Mouse (Mus musculus): ENCODE measurements around the gene Celf2. TPM values are rescaled to one million over a fixed set of nuclear protein-coding genes. Genes with fewer than 3 reads are reported as not detected.

The Celf2 gene
- polyA plus RNA-seq, 1 experiment from 2014 or later: 11.2 TPM

- H3K27me3 ChIP-seq: no peaks in the 10 kb centered on the region
- 70% methylated on average over 6 of the region's 6 CpGs for WGBS (ENCODE audit: insufficient replicate concordance)
- H3K9ac ChIP-seq: no peak overlapping the region
- H3K4me2 ChIP-seq: no peak overlapping the region
- no peaks in the 10 kb centered on the region for H3K4me1 ChIP-seq (replicated peaks)
- H3K4me3 ChIP-seq (replicated peaks): no peak overlapping the region
- no peaks in the 10 kb centered on the region for H3K9me3 ChIP-seq (replicated peaks)
- ATAC-seq (ENCODE audit: insufficient read depth): no peak
- no peaks in the 10 kb centered on the region for H3K36me3 ChIP-seq (replicated peaks)
- H3K27ac ChIP-seq (replicated peaks): no peak overlapping the region
Observed at GRCm38 (mm10) chr2:6830021-6830420, 679.3 kb downstream of the Celf2 start.

GRCm38 (mm10) chr2:6827583-6827982, 681.8 kb downstream of the Celf2 start:
- no peak overlapping the region for H3K9ac ChIP-seq
- H3K4me2 ChIP-seq: no peak overlapping the region
- no peaks in the 10 kb centered on the region for H3K36me3 ChIP-seq (replicated peaks)
- no peaks in the 10 kb centered on the region for H3K9me3 ChIP-seq (replicated peaks)
- no peak overlapping the region for H3K4me3 ChIP-seq (replicated peaks)
- H3K27me3 ChIP-seq: no peaks in the 10 kb centered on the region
- no peaks in the 10 kb centered on the region for H3K4me1 ChIP-seq (replicated peaks)
- 60% methylated on average over 2 of the region's 2 CpGs for WGBS (ENCODE audit: insufficient replicate concordance)
- H3K27ac ChIP-seq (replicated peaks): no peak overlapping the region
- ATAC-seq (ENCODE audit: insufficient read depth): no peak

GRCm38 (mm10) chr2:6823021-6823420, 686.3 kb downstream of the Celf2 start:
- Histone ChIP-seq H3K4me3 (replicated peaks) (no peak overlapping the region), H3K4me1 (replicated peaks) (no peaks in the 10 kb centered on the region), H3K9me3 (replicated peaks) (no peaks in the 10 kb centered on the region), H3K4me2 (no peak overlapping the region), H3K9ac (no peak overlapping the region), H3K27me3 (no peaks in the 10 kb centered on the region), H3K27ac (replicated peaks) (no peak overlapping the region), H3K36me3 (replicated peaks) (no peaks in the 10 kb centered on the region)
- ATAC-seq (ENCODE audit: insufficient read depth): no peak
- 43% methylated on average over 1 of the region's 1 CpGs for WGBS (ENCODE audit: insufficient replicate concordance)

- WGBS (ENCODE audit: insufficient replicate concordance): 43% methylated on average over 2 of the region's 2 CpGs
- H3K4me2 ChIP-seq: no peak overlapping the region
- H3K9ac ChIP-seq: no peak overlapping the region
- H3K9me3 ChIP-seq (replicated peaks): no peaks in the 10 kb centered on the region
- H3K27ac ChIP-seq (replicated peaks): no peak overlapping the region
- H3K36me3 ChIP-seq (replicated peaks): no peaks in the 10 kb centered on the region
- H3K27me3 ChIP-seq: no peaks in the 10 kb centered on the region
- H3K4me3 ChIP-seq (replicated peaks): no peak overlapping the region
- H3K4me1 ChIP-seq (replicated peaks): no peaks in the 10 kb centered on the region
- ATAC-seq (ENCODE audit: insufficient read depth): no peak
Observed at GRCm38 (mm10) chr2:6821593-6821992, 687.8 kb downstream of the Celf2 start.

- ATAC-seq (ENCODE audit: insufficient read depth): no peak
- WGBS (ENCODE audit: insufficient replicate concordance): 48% methylated on average over 2 of the region's 2 CpGs
- H3K9me3 ChIP-seq (replicated peaks): no peaks in the 10 kb centered on the region
Observed at GRCm38 (mm10) chr2:6815281-6815680, 694.1 kb downstream of the Celf2 start.

GRCm38 (mm10) chr2:6808736-6809135, 700.6 kb downstream of the Celf2 start:
- Histone ChIP-seq H3K36me3 (replicated peaks) (no peaks in the 10 kb centered on the region), H3K27me3 (no peaks in the 10 kb centered on the region), H3K9ac (no peak overlapping the region), H3K4me3 (replicated peaks) (no peak overlapping the region), H3K27ac (replicated peaks) (no peak overlapping the region), H3K9me3 (replicated peaks) (no peaks in the 10 kb centered on the region), H3K4me1 (replicated peaks) (no peaks in the 10 kb centered on the region), H3K4me2 (no peak overlapping the region)
- 75% methylated on average over 1 of the region's 1 CpGs for WGBS (ENCODE audit: insufficient replicate concordance)
- no peak for ATAC-seq (ENCODE audit: insufficient read depth)

More at GRCm38 (mm10) chr2:6815281-6815680, 694.1 kb downstream of the Celf2 start:
- no peaks in the 10 kb centered on the region for H3K4me1 ChIP-seq (replicated peaks)
- no peak overlapping the region for H3K9ac ChIP-seq
- no peaks in the 10 kb centered on the region for H3K27me3 ChIP-seq
- H3K36me3 ChIP-seq (replicated peaks): no peaks in the 10 kb centered on the region
- H3K27ac ChIP-seq (replicated peaks): no peak overlapping the region
- H3K4me2 ChIP-seq: no peak overlapping the region
- no peak overlapping the region for H3K4me3 ChIP-seq (replicated peaks)

- Histone ChIP-seq H3K4me1 (replicated peaks) (no peaks in the 10 kb centered on the region), H3K27me3 (no peaks in the 10 kb centered on the region), H3K9me3 (replicated peaks) (no peaks in the 10 kb centered on the region), H3K4me2 (no peak overlapping the region), H3K4me3 (replicated peaks) (no peak overlapping the region), H3K27ac (replicated peaks) (no peak overlapping the region), H3K9ac (no peak overlapping the region), H3K36me3 (replicated peaks) (no peaks in the 10 kb centered on the region)
- WGBS (ENCODE audit: insufficient replicate concordance): 69% methylated on average over 5 of the region's 5 CpGs
- ATAC-seq (ENCODE audit: insufficient read depth): no peak
Observed at GRCm38 (mm10) chr2:6796754-6797153, 712.6 kb downstream of the Celf2 start.

GRCm38 (mm10) chr2:6795995-6796588, 713.3 kb downstream of the Celf2 start:
- Histone ChIP-seq H3K4me3 (replicated peaks) (no peak overlapping the region), H3K4me1 (replicated peaks) (no peaks in the 10 kb centered on the region)

GRCm38 (mm10) chr2:6794858-6795257, 714.5 kb downstream of the Celf2 start:
- Histone ChIP-seq H3K36me3 (replicated peaks) (no peaks in the 10 kb centered on the region), H3K27ac (replicated peaks) (no peak overlapping the region), H3K27me3 (no peaks in the 10 kb centered on the region), H3K9me3 (replicated peaks) (no peaks in the 10 kb centered on the region), H3K4me2 (no peak overlapping the region), H3K4me3 (replicated peaks) (no peak overlapping the region), H3K9ac (no peak overlapping the region), H3K4me1 (replicated peaks) (no peaks in the 10 kb centered on the region)
- no peak for ATAC-seq (ENCODE audit: insufficient read depth)
- WGBS (ENCODE audit: insufficient replicate concordance): 65% methylated on average over 7 of the region's 7 CpGs

More at GRCm38 (mm10) chr2:6795995-6796588, 713.3 kb downstream of the Celf2 start:
- no peak overlapping the region for H3K4me2 ChIP-seq
- WGBS (ENCODE audit: insufficient replicate concordance): 71% methylated on average over 5 of the region's 5 CpGs
- H3K27ac ChIP-seq (replicated peaks): no peak overlapping the region
- no peak overlapping the region for H3K9ac ChIP-seq
- no peaks in the 10 kb centered on the region for H3K36me3 ChIP-seq (replicated peaks)
- ATAC-seq (ENCODE audit: insufficient read depth): no peak
- no peaks in the 10 kb centered on the region for H3K27me3 ChIP-seq
- no peaks in the 10 kb centered on the region for H3K9me3 ChIP-seq (replicated peaks)

GRCm38 (mm10) chr2:6790876-6791275, 718.5 kb downstream of the Celf2 start:
- 58% methylated on average over 2 of the region's 2 CpGs for WGBS (ENCODE audit: insufficient replicate concordance)
- ATAC-seq (ENCODE audit: insufficient read depth): no peak
- no peaks in the 10 kb centered on the region for H3K36me3 ChIP-seq (replicated peaks)

GRCm38 (mm10) chr2:6786494-6787144, 722.7 kb downstream of the Celf2 start:
- Histone ChIP-seq H3K9me3 (replicated peaks) (no peaks in the 10 kb centered on the region), H3K27ac (replicated peaks) (no peak overlapping the region), H3K36me3 (replicated peaks) (no peaks in the 10 kb centered on the region), H3K4me3 (replicated peaks) (no peak overlapping the region), H3K4me2 (no peak overlapping the region), H3K9ac (no peak overlapping the region), H3K27me3 (no peaks in the 10 kb centered on the region), H3K4me1 (replicated peaks) (no peaks in the 10 kb centered on the region)
- ATAC-seq (ENCODE audit: insufficient read depth): no peak
- 31% methylated on average over 3 of the region's 3 CpGs for WGBS (ENCODE audit: insufficient replicate concordance)

More at GRCm38 (mm10) chr2:6790876-6791275, 718.5 kb downstream of the Celf2 start:
- no peak overlapping the region for H3K4me3 ChIP-seq (replicated peaks)
- H3K9ac ChIP-seq: no peak overlapping the region
- H3K27me3 ChIP-seq: no peaks in the 10 kb centered on the region
- no peaks in the 10 kb centered on the region for H3K4me1 ChIP-seq (replicated peaks)
- H3K4me2 ChIP-seq: no peak overlapping the region
- H3K27ac ChIP-seq (replicated peaks): no peak overlapping the region
- H3K9me3 ChIP-seq (replicated peaks): no peaks in the 10 kb centered on the region

- Histone ChIP-seq H3K36me3 (replicated peaks) (no peaks in the 10 kb centered on the region), H3K4me3 (replicated peaks) (no peak overlapping the region), H3K4me1 (replicated peaks) (no peaks in the 10 kb centered on the region), H3K4me2 (no peak overlapping the region), H3K9ac (no peak overlapping the region), H3K27ac (replicated peaks) (no peak overlapping the region), H3K27me3 (no peaks in the 10 kb centered on the region), H3K9me3 (replicated peaks) (no peaks in the 10 kb centered on the region)
- ATAC-seq (ENCODE audit: insufficient read depth): no peak
- 74% methylated on average over 2 of the region's 2 CpGs for WGBS (ENCODE audit: insufficient replicate concordance)
Observed at GRCm38 (mm10) chr2:6770214-6770613, 739.1 kb downstream of the Celf2 start.

Measured in liver, embryonic 15.5 days (tissue).